In genomic region chr13:55775056-55775455, GRCm38 (mm10) we compare ENCODE assay signal across 33 mouse cellular contexts. TPM values are rescaled to one million over a fixed set of nuclear protein-coding genes. Genes with fewer than 3 reads are reported as not detected.
DNase-seq lines count a peak whose midpoint lies in the region; ATAC-seq and TF ChIP-seq lines count a peak whose summit lies in the region.
"Had no signal": no experiment of that assay in that cellular context is flagged by ENCODE, and none has a peak within 500 bp of the region (broad histone marks: within the 10 kb centered on the region; RNA-seq: fewer than 3 reads in every experiment).

No protein-coding gene starts in this region.

- no peak overlapping the region for H3K27ac ChIP-seq in kidney, postnatal 0 days
- H3K27ac ChIP-seq in embryonic facial prominence, embryonic 10.5 days (replicated peaks), result 0 out of 2 replicates have a peak overlapping the region, but pooled peaks have one; percentile 57
- H3K27ac ChIP-seq: forebrain, embryonic 12.5 days; heart, embryonic 15.5 days; hindbrain, postnatal 0 days; limb, embryonic 15.5 days; liver, embryonic 13.5 days; neural tube, embryonic 12.5 days had no signal

- no peaks in the 10 kb centered on the region for H3K9me3 ChIP-seq in kidney, postnatal 0 days (replicated peaks; ENCODE audit: low read length)
- H3K9me3 ChIP-seq in embryonic facial prominence, embryonic 10.5 days, result no peaks in the 10 kb centered on the region
- H3K9me3 ChIP-seq: forebrain, embryonic 12.5 days; heart, embryonic 15.5 days; limb, embryonic 15.5 days; liver, embryonic 13.5 days; neural tube, embryonic 12.5 days had no signal

- no peak overlapping the region for H3K4me3 ChIP-seq in kidney, postnatal 0 days (replicated peaks; ENCODE audit: low read depth, low read length)
- H3K4me3 ChIP-seq in embryonic facial prominence, embryonic 10.5 days, result no peak overlapping the region
- H3K4me3 ChIP-seq: erythroblast, embryonic 14.5 days; forebrain, embryonic 12.5 days; heart, embryonic 15.5 days; limb, embryonic 15.5 days; liver, embryonic 13.5 days; myocyte; neural tube, embryonic 12.5 days had no signal

- H3K4me1 ChIP-seq in kidney, postnatal 0 days (replicated peaks; ENCODE audit: insufficient read depth, low read length), result no peaks in the 10 kb centered on the region
- peaks cover 15% of the 10 kb centered on the region for H3K4me1 ChIP-seq in embryonic facial prominence, embryonic 10.5 days
- H3K4me1 ChIP-seq: forebrain, embryonic 12.5 days; neural tube, embryonic 12.5 days had no signal

- TF ChIP-seq CTCF in kidney, postnatal 0 days (IDR thresholded peaks at IDR 0.05; ENCODE audit: low read depth), result no peak

- no peak overlapping the region for H3K4me2 ChIP-seq in kidney, postnatal 0 days (ENCODE audit: low read length)
- H3K4me2 ChIP-seq: forebrain, embryonic 12.5 days; heart, embryonic 15.5 days; limb, embryonic 15.5 days; liver, embryonic 13.5 days; midbrain, embryonic 11.5 days; neural tube, embryonic 12.5 days had no signal

- H3K9ac ChIP-seq in kidney, postnatal 0 days (ENCODE audit: low read depth, low read length), result no peak overlapping the region
- H3K9ac ChIP-seq: forebrain, embryonic 12.5 days; forebrain, postnatal 0 days; heart, embryonic 15.5 days; limb, embryonic 15.5 days; liver, embryonic 13.5 days; neural tube, embryonic 12.5 days had no signal

- peak; percentile 40 for DNase-seq in kidney, postnatal 0 days (ENCODE audit: low spot score)
- no peak for DNase-seq in kidney, adult 18-20 months
- DNase-seq in urinary bladder, postnatal 25 days (ENCODE audit: low spot score), result peak; percentile 6
- no peak for DNase-seq in urinary bladder, adult 2 months (ENCODE audit: low spot score)
- peak; percentile 65 for DNase-seq in embryonic facial prominence, embryonic 10.5 days (ENCODE audit: low spot score)
- peak; percentile 30 for DNase-seq in yolk sac, embryonic 10.5 days (ENCODE audit: low spot score)
- no peak for DNase-seq in spleen, adult 12 weeks (ENCODE audit: low spot score)
- DNase-seq in lung, postnatal 25 days (ENCODE audit: low spot score), result no peak
- DNase-seq: adrenal gland, adult 2 months; adrenal gland, postnatal 36 days; B cell, adult 2 months; cerebellum, adult 18-20 months; cerebellum, postnatal 10 days; forebrain, postnatal 0 days; gastrocnemius, postnatal 10 days; kidney, postnatal 14 days; liver, embryonic 13.5 days; lung, adult 18-20 months; lung, postnatal 14 days; right cerebral cortex, adult 18-20 months; right cerebral cortex, postnatal 4 days; thymus, postnatal 36 days had no signal

- no peaks in the 10 kb centered on the region for H3K27me3 ChIP-seq in kidney, postnatal 0 days (ENCODE audit: insufficient read depth, low read length)
- 0 out of 2 replicates have a peak, but pooled peaks cover 8% of the 10 kb centered on the region for H3K27me3 ChIP-seq in embryonic facial prominence, embryonic 10.5 days (replicated peaks; ENCODE audit: low read depth, poor library complexity, severe bottlenecking)
- H3K27me3 ChIP-seq: forebrain, embryonic 12.5 days; heart, embryonic 15.5 days; limb, embryonic 15.5 days; liver, embryonic 13.5 days; neural tube, embryonic 12.5 days had no signal

- WGBS in kidney, postnatal 0 days, result 11% methylated on average over 11 of the region's 11 CpGs
- 48% methylated on average over 11 of the region's 11 CpGs for WGBS in embryonic facial prominence, embryonic 10.5 days

- no peaks in the 10 kb centered on the region for H3K36me3 ChIP-seq in kidney, postnatal 0 days (ENCODE audit: insufficient read depth, low read length)
- H3K36me3 ChIP-seq in embryonic facial prominence, embryonic 10.5 days (replicated peaks), result peaks cover 5% of the 10 kb centered on the region; the same call in 1 of the 2 replicates
- H3K36me3 ChIP-seq: forebrain, embryonic 12.5 days; heart, embryonic 15.5 days; limb, embryonic 15.5 days; liver, embryonic 13.5 days; neural tube, embryonic 12.5 days had no signal

- ATAC-seq in kidney, postnatal 0 days (replicated peaks; ENCODE audit: low FRiP score, low read depth), result no peak
- ATAC-seq: forebrain, postnatal 0 days; hindbrain, postnatal 0 days; intestine, embryonic 16.5 days had no signal

RNA-seq across cellular contexts. Expression of gene Catsper3, which starts 9.3 kb away (rescaled TPM):
- polyA plus RNA-seq in kidney, postnatal 0 days (2015; fragmentation: Nextera tagmentation; extraction: Ambion mirVana), result 0.10 and 0.14 TPM in 2 replicates
- 0.22 and 0.32 TPM in 2 replicates for polyA plus RNA-seq in urinary bladder, adult 2 months (2012; rRNA removed)
- polyA plus RNA-seq in embryonic facial prominence, embryonic 10.5 days (2016; fragmentation: Nextera tagmentation; extraction: Ambion mirVana), result not detected in 2 replicates
- polyA plus RNA-seq: embryonic facial prominence, embryonic 14.5 days; erythroblast, embryonic 14.5 days; forebrain, embryonic 12.5 days; heart, embryonic 15.5 days; hindbrain, embryonic 11.5 days; intestine, embryonic 16.5 days; liver, embryonic 13.5 days; midbrain, embryonic 11.5 days; neural tube, embryonic 12.5 days had no signal

RNA-seq across cellular contexts. Expression of gene Pcbd2, which starts 47.9 kb away (rescaled TPM):
- polyA plus RNA-seq in kidney, postnatal 0 days (2015; fragmentation: Nextera tagmentation; extraction: Ambion mirVana), result 64.7 and 68.5 TPM in 2 replicates
- 66.6 and 70.3 TPM in 2 replicates for polyA plus RNA-seq in urinary bladder, adult 2 months (2012; rRNA removed)
- polyA plus RNA-seq in embryonic facial prominence, embryonic 10.5 days (2016; fragmentation: Nextera tagmentation; extraction: Ambion mirVana), result 36.3 and 43.7 TPM in 2 replicates

Comparison
In these comparisons a context has a peak if more than half of its experiments do, and no peak if none do; other contexts are left out.
1. DNase-seq: peak in kidney, postnatal 0 days (single experiment), urinary bladder, postnatal 25 days (single experiment), embryonic facial prominence, embryonic 10.5 days (single experiment) and yolk sac, embryonic 10.5 days (single experiment); none in kidney, adult 18-20 months (single experiment), urinary bladder, adult 2 months (single experiment), spleen, adult 12 weeks (single experiment) and lung, postnatal 25 days (single experiment).